Mouse (Mus musculus) liver, postnatal 0 days (tissue): ENCODE measurements around the gene Gm49425.

ENCODE experiments used
- CTCF ChIP-seq: sonication (generic); IDR thresholded peaks from 2 replicates; pipeline ENCODE4 v1.5.1; 2016; ENCODE audit warnings: antibody characterized with exemption, low read depth
- EP300 ChIP-seq: IDR thresholded peaks from 2 replicates; pipeline ENCODE4 v1.6.1; 2016; ENCODE audit warnings: antibody characterized with exemption, low read depth, mild to moderate bottlenecking

DNA sequence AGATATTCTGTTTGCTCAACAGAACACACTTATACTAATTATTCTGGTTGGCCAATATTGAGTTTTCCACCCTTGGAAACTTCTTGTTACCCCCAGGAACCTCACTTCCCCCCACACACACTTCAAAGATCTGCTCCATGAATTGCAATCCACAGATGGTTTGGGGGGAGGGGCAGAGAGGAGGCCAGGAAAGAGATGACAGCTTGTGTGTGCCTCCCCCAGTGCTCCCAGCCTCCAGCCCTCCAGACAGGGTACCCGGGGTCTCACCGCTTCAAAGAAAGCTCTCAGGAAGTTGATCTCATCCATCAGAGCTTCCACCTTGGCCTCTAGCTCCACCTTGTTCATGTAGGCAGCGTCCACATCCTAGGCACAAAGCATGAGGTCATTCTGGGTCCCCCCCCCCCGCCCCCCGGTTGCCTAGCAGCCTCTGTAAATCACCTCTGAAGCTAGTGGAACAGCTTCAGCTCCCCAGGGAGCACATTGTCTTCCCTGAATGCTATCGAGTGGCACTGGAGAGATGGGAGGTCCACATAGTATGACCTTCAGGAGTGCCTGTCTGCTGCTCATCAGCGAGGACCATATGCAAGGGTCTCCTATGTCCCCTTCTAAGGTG is 41.1 kb upstream of the Gm49425 start:
- TF ChIP-seq CTCF (no peak), EP300 (no peak)
